Mouse (Mus musculus): ENCODE data around the gene AC131692.1.

GRCm38 (mm10) chr19:6113116-6113515, 18.9 kb downstream of the AC131692.1 start:
- TF ChIP-seq CTCF (IDR thresholded peaks at IDR 0.05; ENCODE audit: low read depth) (no peak), EP300 (IDR thresholded peaks at IDR 0.05; ENCODE audit: low read depth) (no peak)

Data from liver, postnatal 0 days (tissue).